Mouse (Mus musculus) embryo, embryonic 9.5 days (tissue): Measurements from ENCODE around the gene Tmem110.

ENCODE experiments used
- DNase-seq: peaks from one replicate; pipeline ENCODE4 v3.0.0-alpha.2; 2017; ENCODE audit errors: extremely low spot score

Gene Tmem110

GRCm38 (mm10) chr14:30865311-30865710 is 39.9 kb downstream of the Tmem110 start:
- DNase-seq = no peak

- DNase-seq = peak; percentile 60
These were observed 41.7 kb downstream of the Tmem110 start for GRCm38 (mm10) chr14:30867042-30867441.

GRCm38 (mm10) chr14:30868826-30869225 is 43.4 kb downstream of the Tmem110 start:
- DNase-seq = no peak

- no peak for DNase-seq
These were observed 44.0 kb downstream of the Tmem110 start for GRCm38 (mm10) chr14:30869391-30869801.

GRCm38 (mm10) chr14:30870206-30871147 is 45.1 kb downstream of the Tmem110 start:
- no peak for DNase-seq

- DNase-seq = no peak
These were observed 48.8 kb downstream of the Tmem110 start for GRCm38 (mm10) chr14:30874095-30874700.

- no peak for DNase-seq
These were observed 49.9 kb downstream of the Tmem110 start for GRCm38 (mm10) chr14:30875130-30875865.

GRCm38 (mm10) chr14:30875955-30876354 is 50.6 kb downstream of the Tmem110 start:
- no peak for DNase-seq

- DNase-seq = no peak
These were observed 51.1 kb downstream of the Tmem110 start for GRCm38 (mm10) chr14:30876451-30876850.

- no peak for DNase-seq
These were observed 52.4 kb downstream of the Tmem110 start for GRCm38 (mm10) chr14:30877827-30878226.

GRCm38 (mm10) chr14:30878958-30879571 is 53.7 kb downstream of the Tmem110 start, which contains the start of gene Mustn1:
Gene Mustn1, plus strand, starts transcription at chr14:30879200.
- no peak for DNase-seq

- DNase-seq = no peak
These were observed 54.4 kb downstream of the Tmem110 start for GRCm38 (mm10) chr14:30879794-30880193.

GRCm38 (mm10) chr14:30880251-30880650 is 54.9 kb downstream of the Tmem110 start:
- no peak for DNase-seq

GRCm38 (mm10) chr14:30880811-30881717 is 55.7 kb downstream of the Tmem110 start:
- no peak for DNase-seq

GRCm38 (mm10) chr14:30881718-30882108 is 56.3 kb downstream of the Tmem110 start:
- DNase-seq = no peak

GRCm38 (mm10) chr14:30885298-30885697 is 59.9 kb downstream of the Tmem110 start:
- no peak for DNase-seq

- DNase-seq = no peak
These were observed 60.8 kb downstream of the Tmem110 start, which contains the start of gene Itih4 for GRCm38 (mm10) chr14:30886204-30886603. Gene Itih4, plus strand, starts transcription at chr14:30886476.

GRCm38 (mm10) chr14:30888271-30888732 is 62.9 kb downstream of the Tmem110 start:
- no peak for DNase-seq

GRCm38 (mm10) chr14:30899972-30900371 is 74.6 kb downstream of the Tmem110 start:
- DNase-seq = no peak

- no peak for DNase-seq
These were observed 77.2 kb downstream of the Tmem110 start for GRCm38 (mm10) chr14:30902628-30903027.
